Mouse (Mus musculus) lung, adult 18-20 months (tissue): ENCODE data around the gene Rin3.

Experiments
- DNase-seq, 2 experiments: peaks; one replicate each; pipeline ENCODE4 v3.0.0; 2022; ENCODE audit warnings: mixed read lengths in 2 of 2

Rin3 gene

DNA sequence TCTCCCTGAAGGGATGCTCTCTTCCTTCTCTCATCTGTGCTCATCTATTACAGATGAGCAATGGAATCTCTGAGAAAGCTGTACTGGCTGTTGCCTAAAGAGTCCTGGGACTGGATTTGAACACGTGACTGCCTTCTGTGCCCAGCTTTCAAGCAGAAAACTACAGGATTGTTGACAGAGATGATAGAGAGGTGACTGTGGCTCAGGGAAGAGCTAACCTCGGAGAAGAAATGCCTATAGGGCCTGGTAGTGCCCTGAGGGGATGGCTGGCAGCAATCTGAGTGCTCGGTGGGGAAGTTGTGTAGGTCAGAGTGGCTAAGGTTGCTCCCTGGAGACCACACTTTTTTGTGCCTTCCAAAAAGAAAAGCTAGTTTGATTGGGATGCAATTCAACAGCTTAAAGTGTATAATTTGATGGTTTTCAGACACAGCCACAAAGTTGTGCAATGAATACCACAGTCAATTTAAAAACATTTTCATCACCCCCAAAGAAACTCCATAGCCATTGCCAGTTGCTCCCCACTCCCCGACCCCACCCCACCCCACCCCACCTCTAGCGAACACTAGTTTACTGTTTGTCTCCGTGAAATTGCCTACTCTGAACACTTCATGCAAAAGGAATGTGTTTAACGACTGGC lies 1.9 kb upstream of the Rin3 start:
- DNase-seq = no peak

DNA sequence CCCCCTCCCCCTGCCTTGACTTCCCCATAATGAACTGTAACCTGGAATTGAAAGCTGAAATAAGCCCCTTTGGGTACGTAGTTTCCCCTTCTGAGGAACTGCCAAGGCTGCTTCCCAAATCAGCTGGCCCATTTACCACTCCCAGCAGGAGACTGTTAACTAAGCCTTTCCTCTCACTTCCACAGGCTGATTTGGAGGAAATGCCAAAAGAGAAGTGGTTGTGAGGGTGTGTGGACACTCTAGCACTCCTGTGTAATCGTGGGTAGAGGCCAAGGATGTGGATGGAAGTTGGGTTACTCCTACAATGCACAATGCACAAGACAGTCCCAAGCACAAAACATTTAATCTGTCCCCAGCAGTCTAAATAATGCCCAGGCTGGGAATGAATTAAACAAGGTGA lies 722 bp upstream of the Rin3 start:
- peak; percentile 42 to 64 for DNase-seq

DNA sequence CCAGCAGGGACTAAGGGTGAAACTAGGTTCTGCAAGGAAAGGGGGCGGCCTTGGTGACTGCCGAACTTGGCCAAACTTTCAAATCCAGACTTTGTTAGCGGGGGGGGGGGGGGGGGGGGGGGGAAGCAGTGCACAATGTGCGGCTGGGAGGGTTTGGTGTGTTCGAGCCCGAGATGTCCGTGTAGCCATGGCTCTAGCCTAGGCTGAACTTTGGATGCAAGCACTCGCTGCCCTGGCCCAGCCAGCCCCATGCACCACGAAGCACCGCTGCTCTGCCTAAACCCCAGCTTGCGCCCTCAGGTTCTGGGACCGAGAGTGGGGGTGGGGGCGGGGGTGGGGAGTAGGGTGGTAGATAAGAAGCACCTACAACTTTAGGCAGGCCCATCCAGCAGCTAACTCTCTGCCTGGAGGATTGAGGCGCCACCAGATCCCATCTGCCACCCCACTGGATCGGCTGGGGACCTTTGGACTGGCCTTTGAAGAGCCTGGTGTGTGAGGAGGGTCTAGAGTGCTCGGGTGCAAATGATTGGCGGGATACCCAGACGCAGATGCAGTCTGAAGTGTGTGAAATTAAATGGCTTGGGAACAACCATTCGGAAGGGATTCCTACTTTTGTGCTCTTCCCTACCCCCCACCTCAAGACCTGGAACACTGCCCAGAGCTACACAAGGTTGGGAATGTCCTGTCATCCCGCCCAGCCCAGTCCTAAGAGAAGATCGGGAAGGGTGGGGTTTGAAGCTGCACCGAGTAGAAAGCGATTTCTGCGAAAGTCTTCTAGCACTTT lies 827 bp downstream of the Rin3 start:
- DNase-seq = peak; percentile 82 to 86

GRCm38 (mm10) chr12:102284267-102284610 lies 1.4 kb downstream of the Rin3 start:
- DNase-seq = peak in 1 of 2 experiments; percentile 42

DNA sequence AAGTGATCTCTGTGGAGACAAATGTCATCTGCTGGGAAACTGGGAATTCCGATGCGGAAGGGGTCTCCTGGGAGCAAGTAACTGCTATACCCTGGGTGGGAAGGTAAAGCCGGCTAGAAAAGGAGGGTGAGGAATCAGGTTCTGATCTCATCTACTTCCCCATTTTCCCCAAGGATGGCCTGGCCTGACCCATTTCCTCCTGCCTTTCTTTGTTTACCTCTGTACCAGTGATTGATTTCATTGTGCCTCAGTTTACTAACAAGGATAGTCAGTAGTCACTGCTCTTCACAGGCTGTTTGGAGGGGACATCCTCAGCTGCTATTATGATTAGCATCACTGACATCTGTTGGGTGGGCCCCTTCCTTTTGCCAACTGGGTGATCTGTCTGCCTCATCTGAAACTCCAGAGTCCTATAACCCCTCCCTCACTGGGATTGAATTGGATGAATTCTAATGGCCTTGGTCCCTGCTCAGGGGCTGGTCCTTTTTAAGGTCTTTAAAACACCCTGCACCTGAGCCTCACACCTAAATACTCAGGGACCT lies 1.8 kb downstream of the Rin3 start:
- DNase-seq = peak; percentile 43 to 69

DNA sequence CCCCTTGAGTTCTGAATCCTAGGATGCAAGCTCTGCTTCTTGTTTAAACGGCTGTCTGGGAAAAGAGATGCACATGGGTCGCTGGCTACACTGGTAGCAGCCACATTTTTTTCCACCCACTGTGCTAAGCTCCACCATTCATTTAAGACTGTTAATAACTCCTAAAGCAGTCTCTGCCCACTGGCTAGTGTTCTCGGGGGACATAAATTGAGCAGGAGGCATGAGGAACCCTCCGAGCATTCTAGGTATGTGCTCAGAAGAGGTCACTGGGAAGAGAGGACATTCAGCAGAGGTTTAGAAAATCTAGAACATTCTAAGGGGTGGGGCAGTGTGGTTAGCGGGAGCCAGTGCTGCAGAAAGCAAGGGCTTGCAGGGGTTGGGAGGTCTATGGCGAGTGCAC lies 2.5 kb downstream of the Rin3 start:
- no peak for DNase-seq

DNA sequence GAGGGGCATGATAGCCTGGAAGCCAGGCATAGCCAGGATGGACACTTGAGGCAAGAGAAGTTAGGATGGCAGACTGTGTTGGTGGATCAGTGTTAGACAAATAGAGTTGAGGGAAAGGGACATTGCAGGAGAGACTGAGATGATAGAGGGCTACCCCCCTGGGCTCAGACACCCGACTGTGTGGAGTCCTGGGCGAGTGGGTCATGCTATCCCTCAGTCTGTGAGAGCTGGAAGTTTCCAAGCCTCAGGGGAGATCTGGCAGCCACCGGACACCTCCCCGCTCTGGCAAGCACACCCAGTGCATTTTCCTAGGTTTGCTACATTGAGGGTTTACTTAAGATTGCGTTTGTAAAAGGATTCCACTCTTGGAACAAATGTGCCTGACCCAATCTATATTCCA lies 2.9 kb downstream of the Rin3 start:
- DNase-seq = no peak

DNA sequence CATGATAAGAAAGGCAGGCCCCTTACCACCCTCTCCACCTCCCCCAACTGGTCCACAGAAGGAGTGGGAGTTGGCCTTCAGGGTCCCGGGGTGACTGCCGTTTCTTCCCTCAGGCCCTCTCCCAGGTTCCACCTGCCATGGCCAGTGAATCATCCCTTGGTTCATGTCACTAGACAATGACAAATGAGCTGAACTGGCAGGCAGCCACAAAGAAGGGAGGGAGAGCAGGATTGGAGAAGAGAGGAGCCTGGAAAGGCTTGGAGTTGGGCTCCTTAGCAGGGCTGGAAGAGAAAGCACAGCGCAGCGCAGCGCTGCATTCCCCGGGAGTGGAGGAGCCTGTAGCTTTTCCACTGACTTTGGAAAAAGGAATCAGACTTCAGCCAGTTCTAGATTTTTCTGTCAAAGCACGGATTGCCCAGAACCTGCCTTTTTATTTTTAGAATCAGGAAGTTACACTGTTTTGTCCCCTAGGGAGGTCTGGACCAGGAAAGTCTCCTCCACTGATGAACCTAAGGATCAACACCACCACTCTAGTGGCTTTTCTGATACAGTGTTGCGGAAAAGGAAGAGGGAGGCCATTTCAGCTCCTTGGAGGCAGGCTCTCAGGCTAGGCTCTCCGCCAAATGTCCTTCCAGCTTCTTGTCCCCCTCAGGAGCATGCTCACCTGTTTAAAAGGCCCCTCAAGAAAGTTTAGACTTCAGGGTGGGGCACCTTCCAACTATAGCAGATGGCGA lies 4.0 kb downstream of the Rin3 start:
- DNase-seq = peak; percentile 70

DNA sequence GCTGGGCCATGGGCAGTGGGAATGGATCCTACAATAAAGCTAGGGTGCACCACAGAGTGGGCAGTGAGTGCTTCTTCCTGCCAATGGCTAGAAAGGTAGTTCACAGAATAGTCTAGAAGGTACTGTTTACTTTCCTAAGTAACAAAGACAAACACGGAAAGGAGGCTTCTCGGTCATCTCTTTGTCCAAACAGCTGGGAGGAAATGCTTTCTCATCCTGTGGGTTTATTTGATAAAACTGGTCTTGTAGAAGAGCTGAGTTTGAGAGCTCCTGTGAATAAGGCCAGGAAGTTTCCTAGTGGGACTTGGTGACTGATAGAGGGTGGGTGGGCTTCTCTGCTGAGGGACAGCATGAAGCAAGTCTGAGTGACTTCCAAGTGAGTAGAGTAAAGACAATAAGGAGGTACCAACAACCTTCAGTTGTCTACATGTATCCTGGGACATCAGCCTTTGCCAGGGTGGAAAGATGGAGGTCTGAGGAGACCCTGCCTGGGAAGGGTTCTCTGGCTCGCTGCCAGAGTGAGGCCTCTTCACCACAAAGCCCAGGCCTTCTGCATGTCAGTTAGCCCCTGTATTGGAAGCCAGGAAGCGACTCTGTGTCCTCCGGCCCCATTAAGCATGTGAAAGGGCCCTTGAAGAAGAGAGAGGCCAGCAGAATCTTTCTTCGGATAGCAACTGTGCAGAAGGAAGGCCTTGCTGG lies 5.2 kb downstream of the Rin3 start:
- DNase-seq = no peak

- DNase-seq = no peak
Observed at GRCm38 (mm10) chr12:102288846-102289245, 6.0 kb downstream of the Rin3 start.

DNA sequence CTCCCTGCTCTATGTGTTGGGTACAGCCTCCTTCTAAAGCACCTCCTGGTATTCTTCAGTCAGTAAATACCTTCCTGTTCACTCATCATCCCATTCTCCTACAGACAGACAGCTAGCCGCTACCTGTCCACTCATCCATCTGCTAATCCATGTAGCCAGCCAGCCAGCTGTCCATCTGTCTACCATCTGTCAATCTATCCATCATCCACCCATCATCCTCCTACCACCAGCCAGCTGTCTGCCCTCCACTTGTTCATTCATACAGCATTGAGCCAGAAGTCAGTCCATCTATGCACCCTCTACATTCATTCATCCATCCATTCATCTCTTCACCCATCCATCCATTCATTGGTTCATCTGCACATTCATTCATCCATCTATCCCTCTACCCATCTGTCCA lies 6.7 kb downstream of the Rin3 start:
- DNase-seq = no peak

DNA sequence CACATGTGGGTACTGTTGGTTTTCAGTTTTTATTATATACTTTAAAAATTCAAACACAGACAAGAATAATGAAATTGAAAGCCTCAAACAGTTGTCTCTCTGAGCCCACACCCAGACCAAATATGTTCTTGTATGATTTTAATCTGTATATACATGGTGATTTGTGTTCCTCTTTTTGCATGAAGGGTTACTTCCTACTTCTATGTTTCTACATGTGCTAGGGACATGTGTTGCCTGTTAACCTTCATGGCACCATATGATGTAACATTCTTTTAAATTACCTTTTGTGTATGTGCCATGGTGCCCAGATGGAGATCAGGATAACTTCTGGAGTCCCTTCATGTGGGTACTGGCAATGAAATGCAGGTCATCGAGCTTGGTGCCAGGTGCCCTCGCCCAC lies 7.8 kb downstream of the Rin3 start:
- no peak for DNase-seq

DNA sequence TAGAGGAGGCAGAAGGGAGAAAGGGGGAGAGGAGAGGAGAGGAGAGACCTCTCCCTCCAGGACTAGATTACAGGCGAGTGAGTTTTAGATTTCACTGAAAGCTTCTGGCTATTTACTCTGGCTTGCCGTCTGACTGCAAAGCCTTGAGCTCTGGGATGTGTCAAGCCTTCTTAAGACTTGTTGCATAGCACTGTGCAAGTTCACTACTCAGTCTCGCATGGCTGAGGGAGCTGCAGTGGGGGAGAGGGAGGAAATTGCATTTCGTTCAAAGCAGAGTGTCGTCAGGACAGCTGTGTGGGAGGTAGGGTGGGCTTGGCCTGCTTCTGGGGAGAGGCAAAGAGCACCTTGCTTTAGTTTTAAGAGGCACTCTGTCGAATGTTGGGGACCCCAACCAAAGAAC lies 8.8 kb downstream of the Rin3 start:
- no peak for DNase-seq

DNA sequence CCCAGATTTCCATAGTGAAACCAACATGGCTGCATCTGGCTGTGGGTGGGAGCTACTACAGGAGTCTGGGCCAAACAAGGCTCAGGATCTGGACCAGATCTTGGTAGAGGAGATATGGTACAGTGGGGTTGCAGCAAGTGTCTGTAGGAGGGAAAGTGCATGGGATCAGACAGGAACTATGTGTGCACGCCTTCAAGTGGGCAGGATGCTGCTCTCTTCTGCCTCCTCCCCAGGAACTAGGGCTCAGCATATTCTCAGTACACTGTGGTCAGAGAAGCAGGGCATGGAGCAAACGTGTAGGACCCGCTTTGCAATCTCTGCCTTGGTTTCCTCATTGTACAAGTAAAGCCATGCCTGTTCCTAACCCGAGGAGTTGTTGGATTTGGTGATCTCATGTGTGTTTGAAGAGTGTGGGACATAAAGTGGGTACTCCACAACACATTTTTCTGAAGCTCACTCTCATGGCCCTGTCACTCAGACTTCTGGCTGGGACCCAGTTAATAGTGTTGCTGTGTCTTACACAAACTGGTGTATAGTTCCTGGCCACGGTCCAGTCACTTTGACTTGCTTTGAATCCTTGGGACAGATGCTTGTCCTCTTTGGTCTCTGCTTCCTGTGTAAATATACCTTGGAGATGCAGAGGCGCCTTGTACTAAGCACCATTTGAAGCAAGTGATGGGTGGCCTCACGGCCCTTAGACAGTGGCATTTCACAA lies 9.8 kb downstream of the Rin3 start:
- DNase-seq = no peak

- no peak for DNase-seq
Observed at GRCm38 (mm10) chr12:102294634-102295033, 11.8 kb downstream of the Rin3 start.

GRCm38 (mm10) chr12:102295230-102295629 lies 12.4 kb downstream of the Rin3 start:
- DNase-seq = peak in 1 of 2 experiments; percentile 58

GRCm38 (mm10) chr12:102295662-102296061 lies 12.8 kb downstream of the Rin3 start:
- DNase-seq = no peak

DNA sequence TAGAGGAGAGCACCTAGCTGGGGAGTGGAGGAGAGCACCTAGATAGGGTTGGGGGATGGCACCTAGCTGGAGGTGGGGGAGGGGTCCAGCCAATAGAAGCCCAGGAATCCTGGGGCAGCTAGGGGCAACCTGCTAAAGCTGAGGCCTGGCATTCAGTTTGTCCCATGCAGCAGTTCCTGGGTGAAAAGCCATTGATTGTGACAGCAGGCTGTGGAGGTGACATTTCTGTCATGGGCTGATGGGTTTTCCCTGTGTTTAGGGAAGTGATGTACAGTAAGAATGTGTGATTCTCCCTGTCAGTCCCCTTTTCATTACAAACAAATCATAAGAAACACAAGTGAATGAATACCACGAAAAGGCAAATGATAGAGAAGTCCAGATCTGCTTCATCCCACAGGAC lies 13.5 kb downstream of the Rin3 start:
- no peak for DNase-seq

DNA sequence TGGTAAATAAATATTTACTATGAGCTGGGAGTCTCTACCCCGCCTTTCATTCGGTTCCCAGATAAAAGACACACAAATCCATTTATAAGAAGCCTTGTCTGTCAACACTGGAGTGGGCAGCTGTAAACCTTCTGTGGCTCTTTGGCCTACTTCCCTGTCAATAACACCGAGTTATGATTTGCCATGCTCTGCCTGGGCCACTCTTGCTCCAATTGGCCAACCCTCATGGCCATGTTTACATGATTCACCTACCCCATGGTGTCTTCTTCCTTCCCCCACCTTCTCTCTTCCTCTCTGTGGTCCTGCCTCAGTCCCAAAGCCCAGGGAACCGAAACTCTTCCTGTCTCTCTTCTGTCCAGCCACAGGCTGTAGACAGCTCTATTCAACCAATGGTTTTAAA lies 14.1 kb downstream of the Rin3 start:
- DNase-seq = peak; percentile 50 to 58

DNA sequence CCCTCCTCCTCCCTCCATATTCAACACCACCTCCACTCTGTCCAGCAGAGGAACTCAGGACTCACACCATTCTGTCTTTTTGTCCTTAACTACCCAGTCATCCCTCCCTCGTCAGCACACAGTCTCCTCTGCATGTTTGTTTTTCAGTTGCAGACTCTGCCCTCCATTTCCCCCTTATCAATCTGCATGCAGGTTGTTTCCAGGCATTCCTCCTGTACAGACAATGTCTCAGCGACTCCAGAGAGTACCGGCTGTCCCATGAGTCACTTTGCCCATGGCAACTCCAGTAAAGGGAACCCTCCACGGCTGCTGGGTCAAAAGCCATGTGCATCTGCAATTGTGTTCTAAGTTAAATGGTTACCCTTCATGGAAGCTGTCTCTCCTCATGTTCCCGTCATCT lies 16.4 kb downstream of the Rin3 start:
- no peak for DNase-seq

DNA sequence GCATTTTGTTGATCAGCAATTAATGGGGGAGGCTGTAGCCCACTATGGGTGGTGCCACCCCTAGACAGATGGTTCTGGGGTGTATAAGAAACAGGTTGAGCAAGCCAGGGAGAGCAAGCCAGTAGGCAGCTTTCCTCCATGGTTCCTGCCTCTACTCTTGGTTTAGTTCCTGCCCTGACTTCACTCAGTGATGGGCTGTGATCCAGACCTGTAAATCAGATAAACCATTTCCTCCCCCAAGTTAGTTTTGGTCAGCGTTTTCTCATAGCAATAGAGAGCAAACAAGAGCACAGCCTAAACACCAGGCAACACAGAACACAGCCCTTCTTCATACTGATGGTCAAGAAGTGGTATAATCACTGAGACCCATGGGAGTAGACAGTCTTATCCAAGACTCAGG lies 18.7 kb downstream of the Rin3 start:
- no peak for DNase-seq

GRCm38 (mm10) chr12:102302322-102302721 lies 19.5 kb downstream of the Rin3 start:
- DNase-seq = peak; percentile 60 to 66
